Mouse (Mus musculus): ENCODE measurements around the gene Adk. TPM values are rescaled to one million over a fixed set of nuclear protein-coding genes. Genes with fewer than 3 reads are reported as not detected.
A peak's percentile ranks its signal among the peaks of the same experiment; 100 is the strongest.

The Adk gene
- polyA plus RNA-seq, 1 experiment from 2014 or later = 475 TPM

GRCm38 (mm10) chr14:21100876-21101275 is 48.5 kb downstream of the Adk start:
- Histone ChIP-seq H3K4me3 (ENCODE audit: low read depth, low read length) (no peak overlapping the region), H3K36me3 (replicated peaks; ENCODE audit: insufficient read depth, low read length) (no peaks in the 10 kb centered on the region; the same call in 1 of the 2 replicates), H3K27me3 (ENCODE audit: insufficient read depth, low read length) (no peaks in the 10 kb centered on the region), H3K4me1 (ENCODE audit: insufficient read depth) (peaks cover 21% of the 10 kb centered on the region), H3K4me2 (ENCODE audit: low read depth, low read length) (no peak overlapping the region), H3K27ac (ENCODE audit: low read depth) (no peak overlapping the region), H3K9me3 (ENCODE audit: low read length) (no peaks in the 10 kb centered on the region), H3K9ac (replicated peaks) (no peak overlapping the region)
- ATAC-seq = no peak
- TF ChIP-seq EP300 (IDR thresholded peaks at IDR 0.05; ENCODE audit: low read depth) = no peak
- no peak for TF ChIP-seq CTCF (IDR thresholded peaks at IDR 0.05; ENCODE audit: low read depth)
- 67% methylated on average over 2 of the region's 2 CpGs for WGBS (ENCODE audit: insufficient replicate concordance)
- no peak for DNase-seq

GRCm38 (mm10) chr14:21101562-21101961 is 49.2 kb downstream of the Adk start:
- no peaks in the 10 kb centered on the region for H3K9me3 ChIP-seq (ENCODE audit: low read length)
- H3K36me3 ChIP-seq (replicated peaks; ENCODE audit: insufficient read depth, low read length) = no peaks in the 10 kb centered on the region; the same call in 1 of the 2 replicates
- 25% methylated on average over 7 of the region's 7 CpGs for WGBS (ENCODE audit: insufficient replicate concordance)
- H3K4me1 ChIP-seq (ENCODE audit: insufficient read depth) = peaks cover 21% of the 10 kb centered on the region
- TF ChIP-seq EP300 (IDR thresholded peaks at IDR 0.05; ENCODE audit: low read depth) = no peak
- no peak for TF ChIP-seq CTCF (IDR thresholded peaks at IDR 0.05; ENCODE audit: low read depth)
- no peaks in the 10 kb centered on the region for H3K27me3 ChIP-seq (ENCODE audit: insufficient read depth, low read length)
- peak overlapping the region; percentile 48; the same call in 1 of the 2 replicates for H3K27ac ChIP-seq (ENCODE audit: low read depth)
- H3K4me2 ChIP-seq (ENCODE audit: low read depth, low read length) = no peak overlapping the region
- ATAC-seq (no peak), DNase-seq (no peak)
- H3K9ac ChIP-seq (replicated peaks) = peak overlapping the region; percentile 41; the same call in 1 of the 2 replicates
- no peak overlapping the region for H3K4me3 ChIP-seq (ENCODE audit: low read depth, low read length)

GRCm38 (mm10) chr14:21102666-21103203 is 50.4 kb downstream of the Adk start:
- H3K27ac ChIP-seq (ENCODE audit: low read depth) = 0 out of 2 replicates have a peak overlapping the region, but pooled peaks have one; percentile 25
- H3K4me2 ChIP-seq (ENCODE audit: low read depth, low read length) = no peak overlapping the region
- H3K9me3 ChIP-seq (ENCODE audit: low read length) = no peaks in the 10 kb centered on the region
- no peak overlapping the region for H3K4me3 ChIP-seq (ENCODE audit: low read depth, low read length)
- no peak overlapping the region for H3K9ac ChIP-seq (replicated peaks)
- H3K4me1 ChIP-seq (ENCODE audit: insufficient read depth) = peaks cover 26% of the 10 kb centered on the region
- WGBS (ENCODE audit: insufficient replicate concordance) = 61% methylated on average over 4 of the region's 4 CpGs
- H3K27me3 ChIP-seq (ENCODE audit: insufficient read depth, low read length) = no peaks in the 10 kb centered on the region
- DNase-seq (no peak), ATAC-seq (no peak)
- no peaks in the 10 kb centered on the region; the same call in 1 of the 2 replicates for H3K36me3 ChIP-seq (replicated peaks; ENCODE audit: insufficient read depth, low read length)
- TF ChIP-seq CTCF (IDR thresholded peaks at IDR 0.05; ENCODE audit: low read depth) (no peak), EP300 (IDR thresholded peaks at IDR 0.05; ENCODE audit: low read depth) (no peak)

GRCm38 (mm10) chr14:21105049-21105448 is 52.7 kb downstream of the Adk start:
- no peaks in the 10 kb centered on the region for H3K9me3 ChIP-seq (ENCODE audit: low read length)
- ATAC-seq = peak; percentile 12; the same call in 1 of the 2 replicates
- H3K27ac ChIP-seq (ENCODE audit: low read depth) = peak overlapping the region; percentile 50; the same call in 1 of the 2 replicates

GRCm38 (mm10) chr14:21106582-21106981 is 54.2 kb downstream of the Adk start:
- DNase-seq = peak; percentile 63
- Histone ChIP-seq H3K9ac (replicated peaks) (no peak overlapping the region), H3K27ac (ENCODE audit: low read depth) (0 out of 2 replicates have a peak overlapping the region, but pooled peaks have one; percentile 31), H3K9me3 (ENCODE audit: low read length) (no peaks in the 10 kb centered on the region), H3K27me3 (ENCODE audit: insufficient read depth, low read length) (no peaks in the 10 kb centered on the region), H3K36me3 (replicated peaks; ENCODE audit: insufficient read depth, low read length) (peaks cover 3% of the 10 kb centered on the region; the same call in 1 of the 2 replicates), H3K4me3 (ENCODE audit: low read depth, low read length) (no peak overlapping the region), H3K4me2 (ENCODE audit: low read depth, low read length) (no peak overlapping the region), H3K4me1 (ENCODE audit: insufficient read depth) (peaks cover 17% of the 10 kb centered on the region)
- TF ChIP-seq EP300 (IDR thresholded peaks at IDR 0.05; ENCODE audit: low read depth) = peak; percentile 90
- no peak for TF ChIP-seq CTCF (IDR thresholded peaks at IDR 0.05; ENCODE audit: low read depth)
- WGBS (ENCODE audit: insufficient replicate concordance) = 43% methylated on average over 8 of the region's 8 CpGs
- ATAC-seq = peak; percentile 94

More at GRCm38 (mm10) chr14:21105049-21105448, 52.7 kb downstream of the Adk start:
- H3K36me3 ChIP-seq (replicated peaks; ENCODE audit: insufficient read depth, low read length) = peaks cover 3% of the 10 kb centered on the region; the same call in 1 of the 2 replicates
- H3K4me2 ChIP-seq (ENCODE audit: low read depth, low read length) = no peak overlapping the region
- DNase-seq = no peak
- H3K9ac ChIP-seq (replicated peaks) = no peak overlapping the region
- peaks cover 16% of the 10 kb centered on the region for H3K4me1 ChIP-seq (ENCODE audit: insufficient read depth)
- TF ChIP-seq EP300 (IDR thresholded peaks at IDR 0.05; ENCODE audit: low read depth) = 0 out of 2 replicates have a peak, but pooled peaks have one; percentile 24
- TF ChIP-seq CTCF (IDR thresholded peaks at IDR 0.05; ENCODE audit: low read depth) = no peak
- no peaks in the 10 kb centered on the region for H3K27me3 ChIP-seq (ENCODE audit: insufficient read depth, low read length)
- no peak overlapping the region for H3K4me3 ChIP-seq (ENCODE audit: low read depth, low read length)

GRCm38 (mm10) chr14:21107551-21107950 is 55.2 kb downstream of the Adk start:
- peak overlapping the region; percentile 66 for H3K27ac ChIP-seq (ENCODE audit: low read depth)
- H3K4me3 ChIP-seq (ENCODE audit: low read depth, low read length) = no peak overlapping the region
- no peak overlapping the region for H3K9ac ChIP-seq (replicated peaks)
- H3K27me3 ChIP-seq (ENCODE audit: insufficient read depth, low read length) = no peaks in the 10 kb centered on the region
- TF ChIP-seq CTCF (IDR thresholded peaks at IDR 0.05; ENCODE audit: low read depth) (no peak), EP300 (IDR thresholded peaks at IDR 0.05; ENCODE audit: low read depth) (no peak)
- WGBS (ENCODE audit: insufficient replicate concordance) = 83% methylated on average over 3 of the region's 3 CpGs
- ATAC-seq (no peak), DNase-seq (no peak)
- H3K9me3 ChIP-seq (ENCODE audit: low read length) = no peaks in the 10 kb centered on the region
- H3K4me2 ChIP-seq (ENCODE audit: low read depth, low read length) = no peak overlapping the region
- H3K36me3 ChIP-seq (replicated peaks; ENCODE audit: insufficient read depth, low read length) = peaks cover 3% of the 10 kb centered on the region; the same call in 1 of the 2 replicates
- peaks cover 17% of the 10 kb centered on the region for H3K4me1 ChIP-seq (ENCODE audit: insufficient read depth)
